Mouse (Mus musculus) small intestine, adult 2 months (tissue): Measurements from ENCODE around the gene Dtx2. TPM values are rescaled to one million over a fixed set of nuclear protein-coding genes. Genes with fewer than 3 reads are reported as not detected.

Source experiments
- H3K27ac ChIP-seq: fragments of 200-500 bp; 2 replicates; pipeline ENCODE4 v1.5.1; 2012; ENCODE audit warnings: low read depth, low read length, control low read depth, inconsistent platforms; ENCODE audit not compliant: insufficient read depth
- H3K27me3 ChIP-seq: fragments of 200-500 bp; 2 replicates; pipeline ENCODE4 v1.6.1; 2012; ENCODE audit warnings: mild to moderate bottlenecking, moderate library complexity, low read length, inconsistent platforms; ENCODE audit not compliant: control insufficient read depth, insufficient read depth
- H3K36me3 ChIP-seq: fragments of 200-500 bp; 2 replicates; pipeline ENCODE4 v1.6.1; 2012; ENCODE audit warnings: mild to moderate bottlenecking, low read length, control low read depth, inconsistent platforms; ENCODE audit not compliant: control insufficient read depth, insufficient read depth
- H3K4me1 ChIP-seq: fragments of 200-500 bp; 2 replicates; pipeline ENCODE4 v1.6.1; 2012; ENCODE audit warnings: low read length, inconsistent platforms, mixed read lengths; ENCODE audit not compliant: control insufficient read depth, insufficient read depth, insufficient read length
- H3K4me3 ChIP-seq: fragments of 200-500 bp; 2 replicates; pipeline ENCODE4 v1.5.1; 2012; ENCODE audit warnings: low read depth, mild to moderate bottlenecking, control low read depth, inconsistent platforms, low read length, moderate library complexity
- CTCF ChIP-seq: fragments of 200-500 bp; IDR thresholded peaks from 2 replicates; pipeline ENCODE4 v1.5.1; 2012; ENCODE audit warnings: low read depth, mild to moderate bottlenecking, control low read depth, inconsistent platforms, low read length, moderate library complexity, mixed read lengths; ENCODE audit not compliant: insufficient replicate concordance, insufficient read length; ENCODE audit errors: extremely low read depth
- POLR2A ChIP-seq: fragments of 200-500 bp; IDR thresholded peaks from 2 replicates; pipeline ENCODE4 v1.6.1; 2012; ENCODE audit warnings: low read depth, mild to moderate bottlenecking, control low read depth, inconsistent platforms, low read length, moderate library complexity
- WGBS: fragments of 180-500 bp; shearing (Covaris S2); methylation state at CpG from one replicate; pipeline ENCODE4 v1.1.7; 2018; 5-methylcytosine and 5-hydroxymethylcytosine counted together
- polyA plus RNA-seq: library from polyadenylated mRNA; depleted of rRNA; stranded (reverse); fragments of >200 nt; gene quantifications from 2 replicates; pipeline ENCODE4 v1.2.3, GENCODE M21; 2012

The Dtx2 gene
- polyA plus RNA-seq, 1 experiment = 17.6 TPM

DNA sequence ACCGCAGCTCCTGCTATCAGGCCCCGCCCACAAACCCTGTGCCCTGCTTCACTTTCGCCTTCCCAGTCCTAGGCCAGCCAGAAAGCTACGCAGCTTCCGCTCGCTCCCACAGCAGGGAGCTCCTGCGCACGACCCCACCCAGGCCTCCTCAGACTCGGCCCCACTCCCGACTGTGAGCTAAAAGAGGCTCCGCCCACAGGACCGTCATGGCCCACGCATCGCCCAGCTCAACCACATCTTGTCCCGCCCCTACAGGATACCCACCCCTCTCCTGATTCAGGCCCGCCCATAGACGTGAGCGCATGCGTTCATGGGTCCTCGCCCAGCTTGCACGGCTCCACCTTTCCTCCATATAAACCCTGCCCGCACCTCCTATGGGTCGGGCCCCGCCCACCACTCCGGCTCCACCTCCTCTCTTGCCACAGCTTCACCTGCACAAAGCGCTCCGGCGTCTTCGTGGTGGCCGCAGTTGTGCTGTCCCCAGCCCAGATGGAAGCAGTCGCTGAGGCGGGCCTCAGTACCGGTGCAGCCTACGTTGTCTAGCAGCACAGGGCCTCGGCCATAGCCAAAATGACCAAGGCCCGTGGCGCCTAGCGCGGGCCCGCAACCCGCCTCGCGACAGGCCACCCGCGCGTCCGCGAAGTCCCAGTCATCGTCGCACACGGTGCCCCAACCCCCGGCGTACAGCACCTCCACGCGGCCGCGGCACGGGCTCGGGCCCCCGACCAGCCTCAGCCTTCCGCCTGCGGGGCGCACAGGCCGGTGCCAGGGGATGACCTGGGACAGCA, 31.9 kb upstream of the Dtx2 start:
- Histone ChIP-seq H3K4me1 (peaks cover 20% of the 10 kb centered on the region), H3K27ac (peak overlapping the region; percentile 70), H3K27me3 (no peaks in the 10 kb centered on the region), H3K36me3 (no peaks in the 10 kb centered on the region), H3K4me3 (peak overlapping the region; percentile 64)
- WGBS = under 1% methylated on average over 64 of the region's 64 CpGs
- TF ChIP-seq POLR2A (peak; percentile 94), CTCF (no peak)

DNA sequence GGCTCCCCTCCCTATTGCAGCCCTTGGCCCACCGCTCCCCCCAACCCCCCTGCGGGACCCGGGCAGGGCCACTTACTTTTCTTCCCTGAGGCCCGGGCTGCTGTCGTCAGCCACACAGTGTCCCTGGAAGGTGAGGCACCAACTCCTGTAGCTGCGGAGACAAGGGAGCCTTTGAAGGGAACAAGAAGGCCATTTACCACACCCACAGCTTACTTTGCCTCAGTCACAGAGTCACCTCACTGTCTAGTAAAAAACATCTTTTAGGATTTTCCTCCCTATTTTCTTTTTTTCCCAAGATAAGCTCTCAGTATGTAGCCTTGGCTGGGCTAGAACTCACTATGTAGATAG, 31.3 kb upstream of the Dtx2 start:
- TF ChIP-seq CTCF (no peak), POLR2A (no peak)
- no peaks in the 10 kb centered on the region for H3K36me3 ChIP-seq
- H3K27me3 ChIP-seq = no peaks in the 10 kb centered on the region
- 4% methylated on average over 6 of the region's 6 CpGs for WGBS
- H3K4me1 ChIP-seq = peaks cover 17% of the 10 kb centered on the region
- H3K27ac ChIP-seq = peak overlapping the region; percentile 70
- H3K4me3 ChIP-seq = peak overlapping the region; percentile 64

DNA sequence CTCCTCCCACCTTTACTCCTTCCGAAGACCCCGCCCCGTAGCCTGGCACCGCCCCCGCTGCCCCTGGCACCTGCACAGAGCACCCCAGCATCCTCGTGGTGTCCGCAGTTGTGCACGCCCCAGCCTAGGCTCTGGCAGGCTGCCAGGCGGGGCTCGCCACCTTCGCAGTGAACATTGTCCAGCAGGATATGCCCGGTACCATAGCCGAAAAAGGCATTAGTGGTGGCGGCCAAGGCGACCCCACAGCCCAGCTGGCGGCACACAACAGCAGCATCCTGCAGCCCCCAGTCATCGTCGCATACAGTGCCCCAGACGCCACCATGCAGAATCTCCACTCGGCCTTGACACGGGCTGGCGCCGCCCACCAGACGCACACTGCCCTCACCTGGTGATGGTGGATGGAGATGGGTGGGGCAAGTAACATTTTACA, 29.1 kb upstream of the Dtx2 start:
- Histone ChIP-seq H3K4me3 (peak overlapping the region; percentile 63), H3K4me1 (peaks cover 17% of the 10 kb centered on the region), H3K27me3 (no peaks in the 10 kb centered on the region), H3K36me3 (no peaks in the 10 kb centered on the region), H3K27ac (no peak overlapping the region)
- no peak for TF ChIP-seq POLR2A
- TF ChIP-seq CTCF = no peak
- WGBS = 10% methylated on average over 24 of the region's 24 CpGs

- H3K4me1 ChIP-seq = peaks cover 11% of the 10 kb centered on the region
- TF ChIP-seq POLR2A (no peak), CTCF (peak; percentile 61; the same call in 1 of the 2 replicates)
- no peak overlapping the region for H3K27ac ChIP-seq
- no peak overlapping the region for H3K4me3 ChIP-seq
- H3K27me3 ChIP-seq = no peaks in the 10 kb centered on the region
- H3K36me3 ChIP-seq = no peaks in the 10 kb centered on the region
- WGBS = 60% methylated on average over 9 of the region's 9 CpGs
Observed at GRCm38 (mm10) chr5:135966866-135967265, 27.7 kb upstream of the Dtx2 start.

DNA sequence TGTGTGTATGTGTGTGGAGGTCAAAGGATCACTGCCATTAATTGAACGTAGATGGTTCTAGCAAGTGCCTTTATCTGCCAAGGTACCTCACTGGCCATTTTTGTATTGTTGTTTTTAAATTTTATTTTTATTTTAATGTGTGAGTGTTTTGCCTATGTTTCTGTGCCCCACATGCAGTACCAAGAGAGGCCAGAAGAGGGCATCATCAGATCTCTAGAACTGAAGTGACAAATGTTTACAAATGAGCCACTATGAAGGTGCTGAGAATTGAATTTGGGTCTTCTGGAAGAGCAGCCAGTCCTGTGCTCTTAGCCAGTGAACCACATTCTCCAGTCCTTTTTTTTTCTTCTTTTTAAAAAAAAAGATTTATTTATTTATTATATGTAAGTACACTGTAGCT, 25.8 kb upstream of the Dtx2 start:
- WGBS = 70% methylated on average over 1 of the region's 1 CpGs
- TF ChIP-seq CTCF (0 out of 2 replicates have a peak, but pooled peaks have one; percentile 7), POLR2A (no peak)
- Histone ChIP-seq H3K4me3 (no peak overlapping the region), H3K4me1 (peaks cover 6% of the 10 kb centered on the region), H3K36me3 (no peaks in the 10 kb centered on the region), H3K27ac (no peak overlapping the region), H3K27me3 (no peaks in the 10 kb centered on the region)

DNA sequence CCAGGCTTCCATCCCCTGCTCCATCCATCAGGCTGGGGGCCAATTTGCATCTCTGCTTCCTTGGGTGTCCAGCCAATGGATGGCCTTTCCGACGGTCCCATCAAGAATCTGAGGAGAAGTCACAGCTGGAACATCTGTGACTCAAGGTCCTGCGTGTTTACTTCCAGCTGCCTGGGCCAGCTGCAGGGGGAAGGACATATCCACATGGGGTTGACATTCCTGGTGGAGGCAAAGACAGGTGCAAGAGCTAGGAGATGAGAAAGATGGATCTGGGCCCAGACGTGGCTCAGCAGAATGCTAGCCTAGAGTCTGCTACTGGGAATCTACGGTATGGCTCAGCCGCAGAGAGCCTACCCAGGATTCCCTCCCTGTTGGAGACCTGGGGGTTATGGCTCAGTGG, 24.4 kb upstream of the Dtx2 start:
- WGBS = 65% methylated on average over 6 of the region's 6 CpGs
- Histone ChIP-seq H3K4me1 (peaks cover 6% of the 10 kb centered on the region), H3K4me3 (no peak overlapping the region), H3K36me3 (no peaks in the 10 kb centered on the region), H3K27me3 (no peaks in the 10 kb centered on the region), H3K27ac (no peak overlapping the region)
- TF ChIP-seq POLR2A = no peak
- TF ChIP-seq CTCF = no peak

DNA sequence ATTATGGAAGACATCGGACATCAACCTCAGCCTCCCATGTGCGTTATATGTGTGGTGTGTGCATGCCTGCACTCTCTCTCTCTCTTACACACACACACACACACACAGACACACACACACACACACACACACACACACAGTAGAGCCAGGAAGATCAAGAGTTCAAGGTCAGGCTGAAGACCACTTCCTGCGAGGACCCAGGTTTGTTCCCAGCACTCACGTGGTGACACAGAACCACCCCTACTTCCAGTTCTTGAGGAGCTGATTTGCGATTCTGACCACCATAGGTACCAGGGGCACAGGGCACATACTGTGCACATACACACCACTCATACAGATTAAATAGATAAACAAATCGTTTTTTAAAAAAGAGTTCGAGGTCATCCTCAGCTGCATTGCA, 22.7 kb upstream of the Dtx2 start:
- TF ChIP-seq CTCF = no peak
- 79% methylated on average over 7 of the region's 7 CpGs for WGBS
- H3K27ac ChIP-seq = no peak overlapping the region
- H3K4me1 ChIP-seq = no peaks in the 10 kb centered on the region
- H3K4me3 ChIP-seq = no peak overlapping the region
- H3K27me3 ChIP-seq = no peaks in the 10 kb centered on the region
- H3K36me3 ChIP-seq = no peaks in the 10 kb centered on the region
